Mouse (Mus musculus) heart, postnatal 0 days (tissue): ENCODE measurements around the gene Grifin.

Source experiments
- CTCF ChIP-seq: IDR thresholded peaks from 2 replicates; pipeline ENCODE4 v1.5.1; 2016; ENCODE audit warnings: antibody characterized with exemption, control low read depth, low read depth
- EP300 ChIP-seq: IDR thresholded peaks from 2 replicates; pipeline ENCODE4 v1.6.1; 2016; ENCODE audit warnings: antibody characterized with exemption, low read depth

DNA sequence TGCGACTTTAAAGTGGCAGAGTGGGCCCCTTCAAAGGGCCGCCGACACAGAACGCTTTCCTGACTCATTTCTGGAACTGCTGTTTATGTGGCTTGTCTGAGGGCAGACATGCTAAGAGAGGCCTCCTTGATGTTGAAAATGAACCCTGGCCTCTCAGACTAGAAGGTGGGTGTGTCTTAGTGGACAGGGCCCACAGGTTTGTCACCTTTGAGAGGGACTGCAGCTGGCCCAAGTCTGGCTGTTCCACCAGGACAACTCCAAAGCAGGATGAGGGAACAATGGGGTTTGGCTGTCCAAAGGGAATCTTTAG is 47.0 kb downstream of the Grifin start:
- TF ChIP-seq CTCF (no peak), EP300 (no peak)
